Mouse (Mus musculus) E14TG2a.4 (cell line): Measurements from ENCODE around the gene Pum1.

Experiments
- CTCF ChIP-seq: conservative IDR thresholded peaks from 2 replicates; pipeline ENCODE4 v1.5.1; 2014; ENCODE audit warnings: low read length
- POU5F1 ChIP-seq: IDR thresholded peaks from 2 replicates; pipeline ENCODE4 v1.6.1; 2014; ENCODE audit warnings: low read length, borderline replicate concordance

DNA sequence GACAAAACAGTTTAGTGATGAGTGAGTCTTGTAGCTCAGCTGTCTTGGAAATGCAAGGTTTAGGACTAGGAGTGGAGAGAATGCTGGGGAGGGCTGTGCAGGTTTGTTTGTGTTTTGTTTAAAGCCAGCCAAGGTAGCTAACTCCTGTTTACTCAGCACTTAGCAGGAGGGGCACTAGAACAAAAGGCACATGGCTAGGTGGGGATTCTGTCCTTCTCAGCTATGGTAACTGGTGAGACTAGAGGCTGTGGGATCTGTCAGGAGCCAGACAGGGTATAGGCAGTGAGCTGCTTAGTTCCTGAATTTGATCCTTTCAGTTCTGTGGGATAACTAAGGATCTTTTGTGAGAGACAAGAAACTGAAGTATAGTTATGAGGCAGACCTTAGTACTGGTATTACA is 9.0 kb downstream of the Pum1 start:
- no peak for TF ChIP-seq CTCF
- no peak for TF ChIP-seq POU5F1
